In the genomic region with DNA sequence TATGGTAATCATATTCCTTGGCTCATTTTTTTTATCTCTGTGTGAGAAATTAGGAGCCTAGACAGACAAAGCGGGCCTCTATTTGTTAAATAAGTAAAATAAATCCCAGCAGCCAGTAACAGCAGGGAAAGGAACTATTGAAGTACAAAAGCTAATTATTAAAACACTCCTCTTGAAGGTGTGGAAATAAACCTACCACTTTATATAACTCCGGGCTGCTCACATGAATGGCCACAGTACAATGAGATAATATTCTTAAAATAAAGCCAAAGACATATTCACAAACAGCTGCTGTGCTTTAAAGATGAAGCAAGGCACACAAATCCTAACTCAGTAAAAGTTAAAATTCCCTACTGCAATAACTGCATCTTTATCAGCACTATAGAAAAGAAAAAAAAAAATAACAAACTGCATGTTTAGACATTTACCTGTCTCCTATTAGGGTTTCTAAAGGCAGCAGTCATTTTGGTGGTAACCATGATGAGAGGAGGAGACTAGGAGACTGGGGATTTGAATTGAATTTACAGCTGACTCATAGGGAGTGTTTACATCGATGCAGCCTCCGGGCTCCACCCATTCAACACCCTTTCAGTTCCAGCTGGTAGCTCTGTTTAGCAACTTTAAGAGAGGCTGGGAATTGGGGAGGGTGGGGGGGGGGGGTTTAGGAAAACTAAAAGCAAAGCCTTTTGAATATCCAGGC, we compare ENCODE assay signal across 8 mouse cellular contexts. TPM values are rescaled to one million over a fixed set of nuclear protein-coding genes. Genes with fewer than 3 reads are reported as not detected.
DNase-seq lines count a peak whose midpoint lies in the region; ATAC-seq and TF ChIP-seq lines count a peak whose summit lies in the region.

Evi5 (minus strand) TSS at position 547 of the 700 bp plus-strand sequence.

- no peak for TF ChIP-seq POLR2A in spleen, adult 2 months (IDR thresholded peaks at IDR 0.05; ENCODE audit: low read depth, low read length)
- 0 out of 2 replicates have a peak, but pooled peaks have one; percentile 10 for TF ChIP-seq POLR2A in cortical plate, adult 2 months (IDR thresholded peaks at IDR 0.05; ENCODE audit: extremely low read depth, insufficient read depth, low read length)

- peaks cover 2% of the 10 kb centered on the region; the same call in 1 of the 2 replicates for H3K4me1 ChIP-seq in spleen, adult 2 months (ENCODE audit: control insufficient read depth, insufficient read depth, insufficient read length)
- peaks cover 2% of the 10 kb centered on the region; the same call in 1 of the 2 replicates for H3K4me1 ChIP-seq in cortical plate, adult 2 months (ENCODE audit: control insufficient read depth, insufficient read depth, low read length)
- peaks cover 4% of the 10 kb centered on the region; the same call in 1 of the 2 replicates for H3K4me1 ChIP-seq in heart, embryonic 11.5 days (ENCODE audit: control insufficient read depth, insufficient read depth, low read length)
- no peaks in the 10 kb centered on the region for H3K4me1 ChIP-seq in midbrain, embryonic 14.5 days (ENCODE audit: control insufficient read depth, insufficient read depth, low read length)

- DNase-seq in spleen, adult 2 months (ENCODE audit: low read depth in 1 of 2, low spot score in 2 of 2): no peak
- no peak for DNase-seq in spleen, adult 12 weeks (ENCODE audit: low spot score)
- DNase-seq in layer of hippocampus, postnatal 25 days (ENCODE audit: extremely low spot score in 1 of 2, low spot score in 1 of 2): no peak
- DNase-seq in midbrain, embryonic 14.5 days: no peak
- DNase-seq in embryo, embryonic 10 days (ENCODE audit: low spot score): no peak
- no peak for DNase-seq in frontal cortex, postnatal 14 days (ENCODE audit: low spot score in 2 of 2)

- peak; percentile 76; the same call in 1 of the 2 replicates for ATAC-seq in heart, embryonic 11.5 days (replicated peaks; ENCODE audit: insufficient number of reproducible peaks, low FRiP score, low TSS enrichment)
- no peak for ATAC-seq in midbrain, embryonic 14.5 days (ENCODE audit: low FRiP score, low TSS enrichment)

- H3K9me3 ChIP-seq in heart, embryonic 11.5 days (replicated peaks; ENCODE audit: control insufficient read depth, low read length): no peaks in the 10 kb centered on the region
- H3K9me3 ChIP-seq in midbrain, embryonic 14.5 days (ENCODE audit: control insufficient read depth, low read length): no peaks in the 10 kb centered on the region

- WGBS in spleen, adult 2 months: 43% methylated on average over 4 of the region's 4 CpGs
- WGBS in heart, embryonic 11.5 days (ENCODE audit: insufficient replicate concordance): 39% methylated on average over 4 of the region's 4 CpGs
- WGBS in midbrain, embryonic 14.5 days: 52% methylated on average over 4 of the region's 4 CpGs

- no peaks in the 10 kb centered on the region for H3K27me3 ChIP-seq in spleen, adult 2 months (ENCODE audit: control insufficient read depth, insufficient read depth, low read length)
- no peaks in the 10 kb centered on the region for H3K27me3 ChIP-seq in heart, embryonic 11.5 days (ENCODE audit: control insufficient read depth, insufficient read depth, low read length)
- H3K27me3 ChIP-seq in midbrain, embryonic 14.5 days (ENCODE audit: control insufficient read depth, insufficient read depth, low read length): no peaks in the 10 kb centered on the region

- H3K27ac ChIP-seq in spleen, adult 2 months (ENCODE audit: insufficient read depth, low read length): peak within 1 kb of the TSS; percentile 58; the same call in 1 of the 2 replicates
- 0 out of 2 replicates have a peak within 1 kb of the TSS, but pooled peaks have one; percentile 0 for H3K27ac ChIP-seq in cortical plate, adult 2 months (ENCODE audit: insufficient read depth, low read length)
- H3K27ac ChIP-seq in heart, embryonic 11.5 days (ENCODE audit: low read depth, low read length): peak within 1 kb of the TSS; percentile 91
- no peak within 1 kb of the TSS for H3K27ac ChIP-seq in midbrain, embryonic 14.5 days (replicated peaks; ENCODE audit: low read depth, low read length)

- no peak for TF ChIP-seq CTCF in spleen, adult 2 months (IDR thresholded peaks at IDR 0.05; ENCODE audit: extremely low read depth, insufficient read depth, insufficient read length, insufficient replicate concordance)
- no peak for TF ChIP-seq CTCF in cortical plate, adult 2 months (IDR thresholded peaks at IDR 0.05; ENCODE audit: extremely low read depth, insufficient read depth, low read length)

- H3K4me3 ChIP-seq in spleen, adult 2 months (ENCODE audit: extremely low read depth, insufficient read depth, insufficient read length): 0 out of 2 replicates have a peak within 1 kb of the TSS, but pooled peaks have one; percentile 16
- peak within 1 kb of the TSS; percentile 33 for H3K4me3 ChIP-seq in cortical plate, adult 2 months (ENCODE audit: insufficient read depth, low read length)
- peak within 1 kb of the TSS; percentile 29 for H3K4me3 ChIP-seq in heart, embryonic 11.5 days (ENCODE audit: low read depth, low read length)
- H3K4me3 ChIP-seq in midbrain, embryonic 14.5 days (replicated peaks; ENCODE audit: low read depth, low read length): no peak within 1 kb of the TSS

- peak within 1 kb of the TSS; percentile 24 for H3K4me2 ChIP-seq in heart, embryonic 11.5 days
- H3K4me2 ChIP-seq in midbrain, embryonic 14.5 days (ENCODE audit: low read length): no peak within 1 kb of the TSS

- H3K36me3 ChIP-seq in spleen, adult 2 months (ENCODE audit: control insufficient read depth, insufficient read depth, low read length): no peaks in the 10 kb centered on the region
- H3K36me3 ChIP-seq in heart, embryonic 11.5 days (ENCODE audit: control insufficient read depth, insufficient read depth, low read length): no peaks in the 10 kb centered on the region
- no peaks in the 10 kb centered on the region for H3K36me3 ChIP-seq in midbrain, embryonic 14.5 days (ENCODE audit: control insufficient read depth, insufficient read depth, low read length)

- H3K9ac ChIP-seq in heart, embryonic 11.5 days (ENCODE audit: low read depth, low read length): peak within 1 kb of the TSS; percentile 58
- no peak within 1 kb of the TSS for H3K9ac ChIP-seq in midbrain, embryonic 14.5 days (replicated peaks; ENCODE audit: low read length)

RNA-seq across cellular contexts. Expression of gene Evi5, which starts in this region (rescaled TPM):
- polyA plus RNA-seq in spleen, adult 2 months (2012; rRNA removed): 6.2 and 6.6 TPM in 2 replicates
- 56.9 and 64.6 TPM in 2 replicates for polyA plus RNA-seq in cortical plate, adult 2 months (2012; rRNA removed)
- polyA plus RNA-seq in heart, embryonic 11.5 days (2014; fragmentation: Nextera tagmentation; extraction: Ambion mirVana): 41.0 and 46.7 TPM in 2 replicates
- 10 to 100 TPM; 58.8 to 65.1 TPM for total RNA-seq in layer of hippocampus, postnatal 25 days (2021)
- 40.5 and 44.3 TPM in 2 replicates for polyA plus RNA-seq in midbrain, embryonic 14.5 days (2014; fragmentation: Nextera tagmentation; extraction: Ambion mirVana)
